Mouse (Mus musculus): ENCODE measurements around the gene Znrf1. TPM values are rescaled to one million over a fixed set of nuclear protein-coding genes. Genes with fewer than 3 reads are reported as not detected.

Znrf1 gene
- total and polyA plus RNA-seq, 3 experiments = 9.3 to 21.2 (median 9.5) TPM

GRCm38 (mm10) chr8:111596485-111596821 is 60.6 kb downstream of the Znrf1 start:
- H3K4me2 ChIP-seq (ENCODE audit: insufficient read depth, low read depth, poor library complexity, severe bottlenecking) = no peak overlapping the region
- H3K4me3 ChIP-seq (replicated peaks in 1 of 3; ENCODE audit: low read depth in 2 of 3, low read length in 2 of 3, poor library complexity in 1 of 3) = no peak overlapping the region
- H3K27me3 ChIP-seq (replicated peaks) = no peaks in the 10 kb centered on the region
- in situ Hi-C loops (cut with MboI; ENCODE audit: low pct_ligation_motif_present, low pct_unique_long_range_greater_than_20kb, low sequenced_read_pairs) = no loop called here
- no peak for DNase-seq (ENCODE audit: extremely low read depth)
- TF ChIP-seq MAFK (IDR thresholded peaks at IDR 0.05; ENCODE audit: insufficient replicate concordance, low read length) = no peak
- no peak for TF ChIP-seq TCF12 (IDR thresholded peaks at IDR 0.05; ENCODE audit: low read depth, low read length)
- no peak for TF ChIP-seq GABPA (IDR thresholded peaks at IDR 0.05; ENCODE audit: insufficient replicate concordance, low read depth, low read length)
- no peak for TF ChIP-seq TBP (conservative IDR thresholded peaks at IDR 0.05; ENCODE audit: low read depth, low read length)
- no peak for TF ChIP-seq UBTF (IDR thresholded peaks at IDR 0.05; ENCODE audit: low read depth, low read length)
- no peak for TF ChIP-seq POLR2AphosphoS2 (IDR thresholded peaks at IDR 0.05; ENCODE audit: low read depth, low read length)
- TF ChIP-seq NRF1 (IDR thresholded peaks at IDR 0.05; ENCODE audit: low read depth, low read length) = no peak
- no peak for TF ChIP-seq CHD1 (IDR thresholded peaks at IDR 0.05; ENCODE audit: low read depth, low read length)
- TF ChIP-seq IRF4 (IDR thresholded peaks at IDR 0.05; ENCODE audit: low read depth, low read length) = no peak
- TF ChIP-seq MEF2A (IDR thresholded peaks at IDR 0.05; ENCODE audit: borderline replicate concordance, low read depth, low read length) = no peak
- no peak for TF ChIP-seq MXI1 (IDR thresholded peaks at IDR 0.05; ENCODE audit: low read depth, low read length)
- no peak for TF ChIP-seq ZC3H11A (IDR thresholded peaks at IDR 0.05; ENCODE audit: low read depth, low read length)
- no peak for TF ChIP-seq E2F4 (IDR thresholded peaks at IDR 0.05; ENCODE audit: insufficient replicate concordance, low read depth, low read length)
- TF ChIP-seq BHLHE40 (IDR thresholded peaks at IDR 0.05; ENCODE audit: low read depth, low read length) = no peak
- TF ChIP-seq ETS1 (conservative IDR thresholded peaks at IDR 0.05; ENCODE audit: low read depth, low read length) = no peak
- no peak for TF ChIP-seq JUND (conservative IDR thresholded peaks at IDR 0.05; ENCODE audit: low read depth, low read length)
- no peaks in the 10 kb centered on the region for H3K9me3 ChIP-seq (replicated peaks; ENCODE audit: low read length)
- H3K27ac ChIP-seq (ENCODE audit: insufficient read depth, low read depth) = no peak overlapping the region
- peaks cover 0 to 19% of the 10 kb centered on the region in 2 experiments for H3K36me3 ChIP-seq (replicated peaks in 1 of 2; ENCODE audit: control insufficient read depth in 1 of 2, insufficient read depth in 1 of 2, low read length in 1 of 2)
- no peak overlapping the region for H3K9ac ChIP-seq (ENCODE audit: insufficient read depth, low read depth)
- H3K4me1 ChIP-seq (ENCODE audit: control insufficient read depth in 1 of 2, insufficient read depth in 2 of 2) = peaks cover 0 to 9% of the 10 kb centered on the region in 2 experiments; a peak in 2 of 4 replicates
- dilution Hi-C loops (cut with MboI; ENCODE audit: extremely low pct_ligation_motif_present, extremely low pct_unique_long_range_greater_than_20kb, low sequenced_read_pairs) = no loop called here
- no peaks in the 10 kb centered on the region for H3K79me2 ChIP-seq (replicated peaks; ENCODE audit: control insufficient read depth, extremely low read depth, insufficient read depth, poor library complexity, severe bottlenecking)

- H3K4me3 ChIP-seq (replicated peaks in 1 of 3; ENCODE audit: low read depth in 2 of 3, low read length in 2 of 3, poor library complexity in 1 of 3) = no peak overlapping the region
- H3K27me3 ChIP-seq (replicated peaks) = no peaks in the 10 kb centered on the region
- dilution Hi-C loops (cut with MboI; ENCODE audit: extremely low pct_ligation_motif_present, extremely low pct_unique_long_range_greater_than_20kb, low sequenced_read_pairs) = no loop called here
- H3K79me2 ChIP-seq (replicated peaks; ENCODE audit: control insufficient read depth, extremely low read depth, insufficient read depth, poor library complexity, severe bottlenecking) = no peaks in the 10 kb centered on the region
- TF ChIP-seq MAZ (IDR thresholded peaks at IDR 0.05; ENCODE audit: low read depth, low read length) = no peak
- TF ChIP-seq BHLHE40 (IDR thresholded peaks at IDR 0.05; ENCODE audit: low read depth, low read length) = no peak
- H3K4me2 ChIP-seq (ENCODE audit: insufficient read depth, low read depth, poor library complexity, severe bottlenecking) = no peak overlapping the region
- no peak for DNase-seq (ENCODE audit: extremely low read depth)
- H3K9ac ChIP-seq (ENCODE audit: insufficient read depth, low read depth) = no peak overlapping the region
- no peak overlapping the region for H3K27ac ChIP-seq (ENCODE audit: insufficient read depth, low read depth)
- peaks cover 0 to 14% of the 10 kb centered on the region in 2 experiments for H3K36me3 ChIP-seq (replicated peaks in 1 of 2; ENCODE audit: control insufficient read depth in 1 of 2, insufficient read depth in 1 of 2, low read length in 1 of 2)
- H3K9me3 ChIP-seq (replicated peaks; ENCODE audit: low read length) = no peaks in the 10 kb centered on the region
- in situ Hi-C loops (cut with MboI; ENCODE audit: low pct_ligation_motif_present, low pct_unique_long_range_greater_than_20kb, low sequenced_read_pairs) = no loop called here
- peaks cover 0 to 9% of the 10 kb centered on the region in 2 experiments; a peak in 2 of 4 replicates for H3K4me1 ChIP-seq (ENCODE audit: control insufficient read depth in 1 of 2, insufficient read depth in 2 of 2)
These were observed 61.4 kb downstream of the Znrf1 start for GRCm38 (mm10) chr8:111597310-111597709.
